Mouse (Mus musculus) lung, adult 2 months (tissue): Measurements from ENCODE around the gene Csf2rb2.

Experiments used
- CTCF ChIP-seq: fragments of 200-500 bp; IDR thresholded peaks from 2 replicates; pipeline ENCODE4 v1.5.1; 2011; ENCODE audit warnings: mild to moderate bottlenecking, low read length, control low read depth; ENCODE audit not compliant: insufficient read depth
- POLR2A ChIP-seq: fragments of 200-500 bp; IDR thresholded peaks from 2 replicates; pipeline ENCODE4 v1.6.1; 2011; ENCODE audit warnings: low read depth, mild to moderate bottlenecking, control low read depth, low read length, borderline replicate concordance; ENCODE audit errors: extremely low read depth

DNA sequence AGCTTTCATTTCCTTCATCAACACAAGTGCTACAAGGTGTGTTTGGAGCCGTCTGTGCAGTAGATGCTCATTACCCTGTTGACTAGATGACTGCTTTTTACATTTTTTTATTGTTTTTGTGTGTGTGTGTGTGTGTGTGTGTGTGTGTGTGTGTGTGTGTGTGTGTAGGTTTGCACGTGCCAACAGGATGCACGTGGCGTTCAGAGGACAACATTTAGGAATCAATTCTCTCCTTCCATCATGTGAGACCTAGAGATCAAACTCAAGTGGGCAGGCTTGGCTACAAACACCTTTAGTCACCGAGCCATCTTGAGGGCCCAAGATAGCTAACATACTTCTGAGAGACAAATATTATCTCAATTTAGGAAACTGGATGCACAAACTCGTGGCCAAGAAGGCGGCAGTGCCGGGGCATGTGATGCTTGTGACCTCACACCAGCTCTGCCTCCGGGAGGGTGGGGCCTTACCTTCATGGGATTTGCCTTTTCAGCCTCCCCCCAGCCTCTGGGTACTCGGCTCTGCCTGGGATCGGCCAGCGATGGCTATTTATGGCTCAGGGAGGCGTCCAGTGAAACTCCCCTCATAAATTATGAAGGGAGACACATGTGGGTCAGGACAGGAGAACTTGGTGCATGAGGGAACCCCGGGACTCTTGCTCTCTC lies 65.4 kb downstream of the Csf2rb2 start:
- no peak for TF ChIP-seq POLR2A
- no peak for TF ChIP-seq CTCF
